Mouse (Mus musculus): ENCODE measurements around the gene AB124611. TPM values are rescaled to one million over a fixed set of nuclear protein-coding genes. Genes with fewer than 3 reads are reported as not detected.
"Not testable (repeated sequence)": the region's sequence is repeated elsewhere in the genome, so short reads cannot be mapped to it uniquely, and the experiment has no call there.

The AB124611 gene
- polyA plus RNA-seq, 1 experiment from 2014 or later: 6.2 TPM

- H3K27me3 ChIP-seq: no peaks in the 10 kb centered on the region
- 96% methylated on average over 8 of the region's 8 CpGs for WGBS
- no peak for ATAC-seq (ENCODE audit: insufficient number of reproducible peaks, insufficient read depth, low FRiP score, low TSS enrichment, low read depth)
- H3K36me3 ChIP-seq: peaks cover 78% of the 10 kb centered on the region
- no peak overlapping the region for H3K4me2 ChIP-seq
- no peak overlapping the region for H3K4me3 ChIP-seq
- no peaks in the 10 kb centered on the region for H3K9me3 ChIP-seq
- H3K27ac ChIP-seq: no peak overlapping the region
- H3K9ac ChIP-seq: no peak overlapping the region
- H3K4me1 ChIP-seq: 0 out of 2 replicates have a peak, but pooled peaks cover under 1% of the 10 kb centered on the region
Measured at GRCm38 (mm10) chr9:21503352-21503751, 22.6 kb upstream of the AB124611 start.

DNA sequence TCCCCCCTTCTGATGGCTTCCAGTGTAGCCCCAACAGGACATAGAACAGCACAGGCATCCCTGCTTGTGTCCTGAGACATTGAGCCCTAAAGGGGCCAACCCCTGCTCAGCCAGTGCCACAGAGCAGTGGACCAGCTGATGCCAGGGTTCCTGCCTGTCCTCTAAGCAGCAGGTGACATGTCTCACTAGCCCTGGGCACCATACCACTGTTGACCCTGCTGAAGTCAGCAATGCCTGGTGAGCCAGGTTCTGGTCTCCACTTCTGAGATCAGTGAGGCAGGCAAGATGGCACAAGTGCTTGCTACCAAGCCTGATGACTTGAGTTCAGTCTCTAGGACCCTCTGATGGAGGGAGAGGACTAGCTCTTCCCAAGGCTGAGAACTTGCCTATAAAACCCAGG is 20.2 kb upstream of the AB124611 start:
- Histone ChIP-seq H3K27ac (no peak overlapping the region), H3K27me3 (no peaks in the 10 kb centered on the region), H3K9ac (no peak overlapping the region), H3K9me3 (no peaks in the 10 kb centered on the region), H3K36me3 (peaks cover 71% of the 10 kb centered on the region), H3K4me1 (peaks cover 11% of the 10 kb centered on the region), H3K4me3 (no peak overlapping the region), H3K4me2 (no peak overlapping the region)
- no peak for ATAC-seq (ENCODE audit: insufficient number of reproducible peaks, insufficient read depth, low FRiP score, low TSS enrichment, low read depth)

GRCm38 (mm10) chr9:21507753-21508430 is 18.1 kb upstream of the AB124611 start:
- no peak overlapping the region for H3K4me3 ChIP-seq
- no peak overlapping the region for H3K27ac ChIP-seq
- no peak for ATAC-seq (ENCODE audit: insufficient number of reproducible peaks, insufficient read depth, low FRiP score, low TSS enrichment, low read depth)
- H3K4me1 ChIP-seq: peaks cover 15% of the 10 kb centered on the region
- H3K9ac ChIP-seq: no peak overlapping the region
- H3K27me3 ChIP-seq: no peaks in the 10 kb centered on the region
- H3K4me2 ChIP-seq: no peak overlapping the region
- WGBS: 91% methylated on average over 15 of the region's 15 CpGs
- H3K36me3 ChIP-seq: peaks cover 61% of the 10 kb centered on the region
- no peaks in the 10 kb centered on the region for H3K9me3 ChIP-seq

DNA sequence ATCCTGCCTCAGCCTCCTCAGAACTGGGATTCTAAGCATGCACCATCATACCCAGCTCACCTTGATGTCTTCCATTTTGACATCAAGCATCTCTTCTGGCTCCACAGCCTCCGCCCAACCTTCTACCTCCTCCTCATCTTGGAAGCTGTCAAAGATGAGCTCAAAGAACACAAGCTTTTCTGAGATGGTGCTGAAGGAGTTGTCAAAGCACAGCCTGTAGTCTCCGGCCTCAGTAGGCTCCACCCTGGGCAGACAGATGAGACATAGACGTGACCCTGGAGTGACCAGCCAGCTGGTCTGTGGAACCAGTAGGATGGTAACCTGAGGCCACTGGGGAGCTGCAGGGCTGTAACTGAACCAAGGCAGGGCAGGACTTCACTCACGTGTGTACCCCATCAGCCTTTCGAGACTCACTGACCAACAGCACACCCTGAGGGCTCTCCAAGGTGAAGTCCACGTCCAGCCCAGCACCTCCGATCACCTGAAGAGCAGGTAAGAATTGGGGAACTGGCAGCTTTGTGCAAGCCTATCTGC is 17.0 kb upstream of the AB124611 start:
- no peak for ATAC-seq (ENCODE audit: insufficient number of reproducible peaks, insufficient read depth, low FRiP score, low TSS enrichment, low read depth)
- WGBS: 69% methylated on average over 7 of the region's 7 CpGs
- Histone ChIP-seq H3K27ac (peak overlapping the region; percentile 91), H3K27me3 (no peaks in the 10 kb centered on the region), H3K9me3 (no peaks in the 10 kb centered on the region), H3K4me2 (peak overlapping the region; percentile 76), H3K9ac (peak overlapping the region; percentile 79), H3K4me1 (peaks cover 15% of the 10 kb centered on the region), H3K36me3 (peaks cover 52% of the 10 kb centered on the region), H3K4me3 (peak overlapping the region; percentile 61)

DNA sequence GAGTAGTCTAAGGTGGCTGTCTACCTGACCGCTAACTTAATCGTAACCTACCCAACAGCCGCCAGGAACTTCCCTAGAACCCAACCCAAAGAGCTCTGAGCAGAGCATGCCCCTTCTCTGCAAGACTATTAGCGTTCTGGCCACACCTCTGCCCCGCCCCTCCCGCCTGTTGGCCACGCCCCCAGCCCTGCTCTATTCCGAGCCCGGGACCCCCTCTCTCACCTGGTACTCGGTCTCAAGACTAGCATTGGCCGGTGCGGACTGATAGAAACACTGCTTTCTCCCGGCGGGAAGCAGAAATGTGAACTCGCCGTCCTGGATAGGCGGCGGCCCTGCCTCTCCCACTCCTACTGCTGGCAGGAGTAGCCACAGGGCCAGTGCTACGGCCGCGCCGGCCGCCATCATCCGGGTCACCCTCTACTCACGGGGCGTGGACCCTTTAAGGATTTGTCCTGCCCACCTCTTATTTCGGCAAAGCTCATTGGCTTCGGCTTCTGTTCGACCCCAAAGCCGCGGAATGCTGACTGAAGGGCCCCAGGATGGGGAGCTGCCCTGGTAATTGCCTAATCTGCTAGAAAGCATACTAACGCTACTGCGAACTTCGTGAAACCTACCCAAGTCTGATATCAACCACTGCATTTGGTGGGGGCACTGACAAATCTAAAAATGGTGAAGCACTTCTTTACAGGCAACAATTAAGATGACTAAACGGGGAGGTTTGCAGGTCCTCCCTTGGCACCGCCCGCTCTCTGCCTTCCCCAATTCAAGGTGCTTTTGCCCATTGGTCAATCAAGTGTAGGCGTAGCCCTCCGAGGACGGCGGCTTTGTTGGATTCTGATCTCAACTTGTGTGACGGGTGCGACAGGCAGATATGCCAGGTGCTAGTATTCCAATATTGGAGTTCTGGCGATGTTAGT is 15.9 kb upstream of the AB124611 start, which contains the start of gene Tmed1:
Gene Tmed1 (minus strand): TSS at position 481 of the 917 bp plus-strand sequence.
- Histone ChIP-seq H3K4me3 (peak within 1 kb of the TSS; percentile 61), H3K9ac (peak within 1 kb of the TSS; percentile 79), H3K4me1 (peaks cover 15% of the 10 kb centered on the region), H3K27me3 (no peaks in the 10 kb centered on the region), H3K9me3 (no peaks in the 10 kb centered on the region), H3K27ac (peak within 1 kb of the TSS; percentile 91), H3K4me2 (peak within 1 kb of the TSS; percentile 76), H3K36me3 (peaks cover 41% of the 10 kb centered on the region)
- ATAC-seq (ENCODE audit: insufficient number of reproducible peaks, insufficient read depth, low FRiP score, low TSS enrichment, low read depth): peak; percentile 95
- WGBS: under 1% methylated on average over 44 of the region's 44 CpGs

- Histone ChIP-seq H3K9me3 (no peaks in the 10 kb centered on the region), H3K4me3 (peak overlapping the region; percentile 61), H3K4me1 (peaks cover 15% of the 10 kb centered on the region), H3K27ac (peak overlapping the region; percentile 91), H3K9ac (peak overlapping the region; percentile 79), H3K27me3 (no peaks in the 10 kb centered on the region), H3K36me3 (peaks cover 35% of the 10 kb centered on the region), H3K4me2 (peak overlapping the region; percentile 76)
- 4% methylated on average over 7 of the region's 7 CpGs for WGBS
- peak; percentile 6; the same call in 1 of the 2 replicates for ATAC-seq (ENCODE audit: insufficient number of reproducible peaks, insufficient read depth, low FRiP score, low TSS enrichment, low read depth)
Measured at GRCm38 (mm10) chr9:21510689-21511015, 15.3 kb upstream of the AB124611 start.

DNA sequence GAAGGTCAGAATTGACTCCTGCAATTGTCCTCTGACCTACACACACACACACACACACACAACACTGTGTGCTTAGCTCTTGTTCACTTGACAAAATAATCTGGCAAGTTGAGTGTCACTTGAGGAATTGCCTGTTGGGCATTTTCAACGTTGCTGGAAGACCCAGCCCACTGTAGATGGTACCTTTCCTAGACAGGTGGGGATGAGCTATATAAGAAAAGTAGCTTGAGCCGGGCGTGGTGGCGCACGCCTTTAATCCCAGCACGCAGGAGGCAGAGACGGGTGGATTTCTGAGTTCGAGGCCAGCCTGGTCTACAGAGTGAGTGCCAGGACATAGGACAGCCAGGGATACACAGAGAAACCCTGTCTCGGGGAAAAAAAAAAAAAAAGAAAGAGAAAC is 14.9 kb upstream of the AB124611 start:
- Histone ChIP-seq H3K27me3 (no peaks in the 10 kb centered on the region), H3K4me1 (peaks cover 15% of the 10 kb centered on the region), H3K9ac (peak overlapping the region; percentile 79), H3K9me3 (no peaks in the 10 kb centered on the region), H3K4me2 (peak overlapping the region; percentile 76), H3K4me3 (peak overlapping the region; percentile 61), H3K27ac (peak overlapping the region; percentile 91), H3K36me3 (peaks cover 31% of the 10 kb centered on the region)
- no peak for ATAC-seq (ENCODE audit: insufficient number of reproducible peaks, insufficient read depth, low FRiP score, low TSS enrichment, low read depth)
- WGBS: 68% methylated on average over 9 of the region's 9 CpGs

DNA sequence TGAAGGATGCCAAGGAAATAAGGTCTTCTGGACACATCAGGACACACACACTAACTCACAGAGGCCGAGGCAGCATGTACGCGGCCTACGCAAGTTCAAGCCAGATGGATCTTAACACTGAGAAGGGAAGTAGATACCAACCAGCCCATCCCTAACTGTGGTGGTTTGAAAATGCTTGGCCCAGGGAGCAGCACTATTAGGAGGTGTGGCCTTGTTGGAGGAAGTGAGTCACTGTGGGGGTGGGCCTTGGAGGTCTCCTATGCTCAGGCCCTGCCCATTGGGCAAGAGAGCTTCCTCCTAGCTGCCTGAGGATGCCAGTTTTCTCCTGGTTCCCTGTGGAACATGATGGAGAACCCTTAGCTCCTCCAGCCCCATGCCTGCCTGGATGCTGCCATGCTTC is 12.5 kb upstream of the AB124611 start:
- Histone ChIP-seq H3K27me3 (no peaks in the 10 kb centered on the region), H3K27ac (no peak overlapping the region), H3K4me3 (no peak overlapping the region), H3K36me3 (peaks cover 7% of the 10 kb centered on the region), H3K4me1 (peaks cover 15% of the 10 kb centered on the region), H3K9me3 (no peaks in the 10 kb centered on the region), H3K4me2 (no peak overlapping the region), H3K9ac (no peak overlapping the region)
- no peak for ATAC-seq (ENCODE audit: insufficient number of reproducible peaks, insufficient read depth, low FRiP score, low TSS enrichment, low read depth)
- WGBS: over 99% methylated on average over 4 of the region's 4 CpGs

GRCm38 (mm10) chr9:21517947-21518495 is 8.0 kb upstream of the AB124611 start:
- H3K36me3 ChIP-seq: no peaks in the 10 kb centered on the region
- no peak overlapping the region for H3K4me3 ChIP-seq
- H3K4me1 ChIP-seq: no peaks in the 10 kb centered on the region
- WGBS: 65% methylated on average over 6 of the region's 6 CpGs
- H3K27ac ChIP-seq: no peak overlapping the region
- H3K27me3 ChIP-seq: no peaks in the 10 kb centered on the region
- no peak overlapping the region for H3K4me2 ChIP-seq
- ATAC-seq (ENCODE audit: insufficient number of reproducible peaks, insufficient read depth, low FRiP score, low TSS enrichment, low read depth): no peak
- no peak overlapping the region for H3K9ac ChIP-seq
- H3K9me3 ChIP-seq: no peaks in the 10 kb centered on the region

- H3K4me1 ChIP-seq; ATAC-seq (ENCODE audit: insufficient number of reproducible peaks, insufficient read depth, low FRiP score, low TSS enrichment, low read depth); H3K4me3 ChIP-seq; H3K27me3 ChIP-seq; H3K9me3 ChIP-seq; H3K4me2 ChIP-seq; H3K9ac ChIP-seq; H3K27ac ChIP-seq; H3K36me3 ChIP-seq: not testable (repeated sequence)
- WGBS: 86% methylated on average over 6 of the region's 6 CpGs
Measured at GRCm38 (mm10) chr9:21518690-21519089, 7.3 kb upstream of the AB124611 start.

DNA sequence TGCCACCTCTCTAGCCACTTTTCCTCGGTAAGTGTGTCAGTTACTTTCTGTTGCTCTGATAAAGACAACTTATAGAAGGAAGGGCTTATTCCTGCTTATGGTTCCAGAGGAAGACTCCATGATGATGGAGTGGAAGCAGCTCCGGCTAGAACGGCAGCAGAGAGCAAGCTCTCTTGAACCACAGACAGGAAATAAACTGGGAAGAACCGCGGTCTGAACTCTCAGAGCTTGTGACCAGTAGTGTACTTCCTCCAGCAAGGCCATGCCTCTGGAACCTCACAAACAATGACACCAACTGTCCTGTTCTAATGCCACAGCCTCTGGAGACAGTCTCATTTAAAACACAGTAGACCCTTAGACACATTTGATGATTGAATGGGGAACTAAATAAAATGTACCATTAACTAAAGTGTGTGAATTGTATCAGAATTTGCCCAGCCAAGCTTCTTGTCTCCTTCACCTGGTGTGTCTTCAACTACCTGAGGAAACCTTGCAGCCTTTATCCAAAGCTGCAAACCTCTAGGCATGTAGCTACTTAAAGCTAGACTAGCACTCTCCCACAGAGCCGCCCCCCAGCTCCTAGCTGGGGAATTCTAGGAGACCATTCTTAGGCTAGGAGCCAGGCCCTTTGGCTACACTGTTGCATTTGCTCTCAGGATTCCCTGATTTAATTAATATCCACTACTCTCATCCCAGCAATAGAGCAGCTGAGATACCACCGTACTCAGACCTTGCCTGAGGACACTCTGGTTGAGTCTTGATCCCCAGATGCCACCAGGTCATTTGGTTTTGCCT is 637 bp upstream of the AB124611 start:
- Histone ChIP-seq H3K9me3 (no peaks in the 10 kb centered on the region), H3K4me1 (0 out of 2 replicates have a peak, but pooled peaks cover 6% of the 10 kb centered on the region), H3K4me3 (no peak overlapping the region), H3K9ac (no peak overlapping the region), H3K4me2 (no peak overlapping the region), H3K27me3 (no peaks in the 10 kb centered on the region), H3K36me3 (no peaks in the 10 kb centered on the region), H3K27ac (no peak overlapping the region)
- 65% methylated on average over 7 of the region's 7 CpGs for WGBS
- no peak for ATAC-seq (ENCODE audit: insufficient number of reproducible peaks, insufficient read depth, low FRiP score, low TSS enrichment, low read depth)

Measured in embryonic facial prominence, embryonic 13.5 days (tissue).